Mouse (Mus musculus) ovary, postnatal 36 days (tissue): ENCODE data around the gene Mansc1.
"Not testable (repeated sequence)": the region's sequence is repeated elsewhere in the genome, so short reads cannot be mapped to it uniquely, and the experiment has no call there.

Experiments
- DNase-seq: peaks from one replicate; pipeline ENCODE4 v3.0.0; 2022; ENCODE audit warnings: low spot score, mixed read lengths

Mansc1 gene

DNA sequence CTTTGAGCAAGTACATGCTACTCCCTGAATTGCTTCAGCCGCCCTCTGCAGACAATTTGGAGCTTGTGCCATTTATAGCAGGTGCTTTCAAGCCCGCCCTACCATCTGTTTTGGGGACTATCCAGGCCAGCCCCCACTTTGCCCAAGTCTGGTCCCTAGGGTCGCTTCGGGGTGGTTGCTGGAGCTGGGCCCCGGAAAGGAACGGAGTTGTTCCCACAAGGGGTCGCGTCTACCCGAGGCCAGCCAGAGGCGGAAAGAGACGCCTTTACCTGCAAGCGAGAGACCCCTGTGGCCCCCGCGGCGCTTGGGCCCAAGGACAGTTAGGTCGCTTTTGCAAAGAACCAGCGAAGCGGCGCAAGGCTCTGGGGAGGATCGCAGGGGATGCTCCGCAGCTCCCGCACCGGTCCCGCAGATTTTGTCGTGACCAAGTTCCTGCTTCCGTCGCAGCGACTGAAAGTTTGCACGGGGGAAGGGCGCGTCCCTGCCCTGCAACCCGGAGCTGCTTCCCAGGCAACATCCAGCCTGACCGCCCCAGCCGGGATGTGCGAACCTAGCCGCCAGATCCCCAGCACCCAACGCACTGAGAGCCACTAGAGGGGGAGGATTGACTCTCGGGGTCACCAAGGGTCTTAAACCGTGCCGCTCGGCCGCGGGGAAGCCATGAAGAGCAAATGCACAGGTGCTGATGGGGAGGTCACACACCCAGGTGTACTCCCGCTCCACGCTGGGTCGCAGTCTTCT is at the start of gene Mansc1:
TSS of gene Mansc1 (minus strand) at position 542 of the 741 bp plus-strand sequence.
- peak; percentile 61 for DNase-seq

GRCm38 (mm10) chr6:134679330-134679729 is 47.0 kb upstream of the Mansc1 start:
- not testable (repeated sequence) for DNase-seq

DNA sequence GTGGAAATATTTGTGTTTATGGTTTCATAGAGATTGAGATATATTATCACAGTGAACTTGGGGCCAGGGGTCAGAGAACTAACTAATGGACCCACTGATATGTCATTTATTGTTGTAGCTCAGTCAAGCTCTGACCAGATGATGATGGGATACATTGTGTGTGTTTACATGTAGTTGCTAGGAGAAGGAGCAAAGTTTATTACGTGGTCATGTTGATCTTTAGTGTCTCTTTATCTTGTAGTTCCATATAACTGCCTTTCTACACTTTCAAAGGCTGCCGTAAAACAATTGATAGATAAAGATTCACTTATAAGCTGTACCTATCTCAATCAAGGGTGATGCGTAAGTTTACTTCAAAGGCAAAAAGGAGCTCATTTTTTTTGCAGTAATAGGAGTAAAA is 45.7 kb upstream of the Mansc1 start:
- no peak for DNase-seq

DNA sequence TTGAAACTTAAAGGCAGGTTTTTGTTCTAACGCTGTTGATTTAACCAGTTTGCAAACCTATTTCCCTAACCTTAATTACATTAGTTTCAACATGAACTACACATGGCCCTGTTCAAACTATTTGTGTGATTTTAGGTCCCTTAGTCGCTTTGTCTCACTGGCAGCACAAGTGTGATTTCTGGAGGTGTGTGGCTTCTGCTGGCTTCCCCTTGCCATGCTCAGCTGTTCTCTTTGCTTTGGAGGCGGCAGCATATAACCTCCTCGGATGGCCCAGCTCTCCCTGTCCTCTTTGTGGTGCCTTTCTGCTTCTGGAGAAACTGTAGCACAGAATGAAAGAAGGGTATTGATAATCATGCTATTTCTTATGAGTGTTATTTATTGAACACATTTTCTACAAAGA is 45.2 kb upstream of the Mansc1 start:
- DNase-seq, result no peak

DNA sequence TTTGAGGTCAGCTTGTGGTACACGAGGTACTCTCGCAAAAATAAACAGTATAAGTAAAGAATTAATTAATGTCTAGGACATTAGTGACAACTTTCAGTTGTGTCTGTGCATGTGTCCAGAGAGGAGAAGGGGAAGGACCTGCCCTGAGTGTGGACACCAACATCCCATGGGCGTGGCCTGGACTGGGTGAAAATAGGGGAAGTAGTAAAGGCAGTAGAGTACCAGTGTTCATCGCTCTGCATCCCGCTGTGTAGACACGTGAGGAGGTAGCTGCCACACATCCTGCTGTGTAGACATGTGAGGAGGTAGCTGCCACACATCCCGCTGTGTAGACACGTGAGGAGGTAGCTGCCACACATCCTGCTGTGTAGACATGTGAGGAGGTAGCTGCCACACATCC is 41.4 kb upstream of the Mansc1 start:
- not testable (repeated sequence) for DNase-seq

DNA sequence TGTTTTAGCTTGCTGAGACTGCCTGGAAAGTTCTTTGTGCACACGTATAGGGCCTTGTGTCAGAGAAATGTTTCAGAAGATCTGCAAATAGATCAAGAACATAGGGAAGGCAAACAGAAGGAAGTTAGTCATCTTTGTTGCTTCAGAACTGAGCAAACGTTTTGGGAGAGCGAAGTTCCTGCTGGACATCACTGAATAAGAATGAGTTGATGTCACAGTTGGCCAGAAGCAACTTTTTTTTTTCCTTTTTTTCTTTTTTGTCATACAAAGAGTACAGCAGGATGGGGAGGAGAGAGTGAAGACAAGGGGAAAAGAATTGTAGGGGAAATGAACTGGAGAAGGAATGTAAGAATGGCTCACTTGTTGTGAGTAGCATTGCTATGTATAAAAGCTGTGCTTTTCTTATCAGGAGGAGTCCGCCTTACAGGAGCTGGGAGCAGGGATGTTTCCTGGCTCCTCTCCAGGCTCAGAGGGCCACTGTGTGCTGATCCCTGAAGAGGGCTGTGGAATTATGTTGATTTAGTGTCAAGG is 38.7 kb upstream of the Mansc1 start:
- DNase-seq, result peak; percentile 49

DNA sequence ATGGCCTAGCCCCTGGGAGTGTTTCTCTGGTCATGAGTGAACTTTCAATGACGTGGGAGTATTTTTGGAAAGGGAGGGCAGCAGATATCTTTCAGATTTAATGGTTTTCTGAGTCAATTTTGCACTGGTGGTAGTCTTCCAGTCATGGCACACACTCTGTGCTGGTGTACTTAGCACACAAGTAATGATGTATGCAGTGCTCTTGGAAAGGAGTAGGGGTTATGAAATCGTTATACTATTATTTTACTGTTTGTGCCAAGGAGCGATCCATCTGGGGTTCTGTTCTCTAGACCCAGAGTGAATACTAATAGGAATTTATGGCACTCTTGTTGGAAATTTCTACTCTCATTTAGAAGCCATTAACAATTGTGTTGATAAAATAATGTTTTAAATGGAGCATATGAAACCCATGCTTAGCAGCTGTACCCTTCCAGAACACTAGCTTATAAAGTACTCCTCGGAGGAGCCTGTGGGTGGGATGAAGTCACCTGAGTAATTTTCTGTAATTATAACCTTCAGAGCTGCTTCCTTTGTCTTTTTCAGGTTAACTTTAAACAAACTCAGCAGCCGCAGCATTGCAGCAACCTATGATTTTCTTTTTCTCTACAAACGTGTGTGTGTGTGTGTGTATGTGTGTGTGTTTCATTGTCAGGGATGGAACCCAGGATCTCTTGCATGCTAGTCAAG is 37.0 kb upstream of the Mansc1 start:
- DNase-seq, result no peak

DNA sequence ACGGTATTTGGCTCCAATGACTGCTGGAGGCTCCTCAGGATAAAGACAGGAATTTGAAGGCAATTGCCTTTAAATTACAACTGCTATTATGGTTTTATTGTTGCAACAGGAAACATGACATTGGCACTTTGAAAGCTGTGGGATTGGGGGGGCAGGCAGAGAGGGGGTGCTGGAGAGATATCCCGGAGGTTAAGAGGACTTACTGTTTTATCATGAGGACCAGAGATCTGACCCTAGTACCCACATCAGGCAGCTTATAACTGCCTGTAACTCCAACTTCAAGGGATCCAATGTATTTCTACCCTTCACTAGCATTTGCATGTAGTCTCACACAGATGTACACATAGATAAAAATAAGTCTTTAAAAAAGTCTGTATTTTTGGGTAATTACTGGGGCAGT is 36.2 kb upstream of the Mansc1 start:
- DNase-seq, result no peak

DNA sequence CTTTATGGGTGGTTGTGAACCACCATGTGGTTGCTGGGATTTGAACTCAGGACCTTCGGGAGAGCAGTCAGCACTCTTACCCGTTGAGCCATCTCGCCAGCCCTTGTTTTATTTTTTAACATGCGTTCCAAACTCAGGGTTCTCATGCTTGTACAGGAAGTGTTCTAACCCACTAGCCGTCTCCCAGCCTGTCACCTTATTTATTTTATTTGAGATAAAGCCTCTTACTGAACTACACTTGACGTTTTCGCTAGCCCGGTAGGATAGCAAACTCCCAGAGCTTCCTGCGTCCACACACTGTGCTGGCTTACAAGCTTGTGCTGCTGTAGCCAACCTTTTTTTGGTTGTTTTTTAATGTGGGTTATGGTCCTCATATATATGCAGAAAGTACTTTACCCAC is 33.5 kb upstream of the Mansc1 start:
- DNase-seq, result no peak

GRCm38 (mm10) chr6:134664573-134664972 is 32.3 kb upstream of the Mansc1 start:
- DNase-seq, result no peak

GRCm38 (mm10) chr6:134660714-134661406 is 28.6 kb upstream of the Mansc1 start:
- DNase-seq, result no peak

DNA sequence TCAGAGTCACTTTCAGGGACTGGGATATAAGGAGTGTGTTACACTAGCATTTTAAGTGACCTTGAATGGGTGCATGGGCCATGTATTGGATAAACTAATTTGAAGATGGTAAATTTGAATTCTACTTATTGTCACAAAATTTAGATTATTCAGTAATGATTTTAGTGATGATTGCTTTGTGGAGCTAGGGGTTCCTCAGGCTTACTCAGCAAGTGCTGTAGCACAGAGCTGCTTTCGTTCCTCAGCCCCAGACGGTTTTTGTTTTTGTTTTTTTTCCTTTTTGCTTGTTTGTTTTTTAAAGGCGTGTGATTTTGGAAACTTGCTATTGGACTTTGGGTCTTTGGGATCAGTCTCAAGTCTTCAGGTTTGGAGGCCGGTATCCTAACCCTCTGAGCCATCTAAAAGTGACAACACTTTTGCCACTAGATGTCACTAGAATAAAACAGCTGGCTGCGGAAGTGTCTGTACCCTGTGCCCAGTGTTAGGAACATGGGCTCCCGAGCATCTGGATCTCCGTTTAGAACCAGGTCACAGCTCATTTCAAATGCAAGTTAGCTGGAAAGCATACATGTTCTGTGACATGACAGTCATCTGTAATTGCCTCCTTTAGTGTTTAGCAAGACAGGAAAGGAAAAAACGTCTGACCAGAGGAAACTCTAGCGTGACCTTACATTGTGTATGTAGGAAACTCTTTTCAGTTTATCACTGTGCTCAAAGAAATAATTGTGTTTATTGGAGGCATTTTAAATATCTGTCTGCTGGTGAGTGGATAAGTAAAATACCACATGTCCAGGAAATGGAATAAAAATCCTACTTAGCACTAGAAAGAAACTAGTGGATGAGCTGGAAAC is 27.0 kb upstream of the Mansc1 start:
- no peak for DNase-seq

DNA sequence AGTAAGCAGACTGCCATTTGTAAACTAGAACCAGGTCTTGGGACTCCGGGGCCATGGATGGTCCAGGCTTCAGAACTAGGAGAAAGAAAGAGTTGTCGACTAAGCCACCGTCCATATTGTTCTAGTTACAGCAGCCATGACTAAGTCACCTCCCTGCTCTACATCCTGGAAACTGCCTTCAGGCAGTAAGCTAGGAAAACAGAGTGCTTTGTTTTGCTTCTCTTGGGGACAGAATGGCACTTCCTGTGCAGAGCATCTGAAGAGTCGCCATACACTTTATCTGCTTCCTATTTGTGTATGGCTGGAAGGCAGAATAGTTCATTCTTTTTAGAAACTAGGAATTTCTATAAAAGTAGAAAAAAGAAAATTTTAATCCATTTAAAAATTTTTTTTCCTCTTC is 24.2 kb upstream of the Mansc1 start:
- no peak for DNase-seq

GRCm38 (mm10) chr6:134648356-134648755 is 16.1 kb upstream of the Mansc1 start:
- DNase-seq, result no peak

DNA sequence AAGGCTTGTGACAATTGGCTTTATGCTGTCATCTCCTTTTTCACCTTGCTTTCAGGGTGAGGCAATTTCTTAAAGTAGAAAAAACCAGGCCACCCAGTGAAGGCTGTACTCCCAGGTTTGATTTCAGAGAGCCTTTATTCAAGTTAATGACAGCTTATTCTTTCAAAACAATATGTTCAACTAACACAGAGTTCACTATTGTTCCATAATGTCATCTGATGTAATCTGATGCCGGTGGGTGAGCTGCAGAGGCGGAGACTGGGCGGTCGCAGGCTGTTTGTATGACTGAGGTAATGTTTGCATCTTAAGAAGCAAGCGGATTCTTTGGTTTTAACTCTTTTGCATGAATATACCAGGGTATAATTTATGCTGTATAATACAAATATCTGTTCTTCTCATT is 15.3 kb upstream of the Mansc1 start:
- no peak for DNase-seq

DNA sequence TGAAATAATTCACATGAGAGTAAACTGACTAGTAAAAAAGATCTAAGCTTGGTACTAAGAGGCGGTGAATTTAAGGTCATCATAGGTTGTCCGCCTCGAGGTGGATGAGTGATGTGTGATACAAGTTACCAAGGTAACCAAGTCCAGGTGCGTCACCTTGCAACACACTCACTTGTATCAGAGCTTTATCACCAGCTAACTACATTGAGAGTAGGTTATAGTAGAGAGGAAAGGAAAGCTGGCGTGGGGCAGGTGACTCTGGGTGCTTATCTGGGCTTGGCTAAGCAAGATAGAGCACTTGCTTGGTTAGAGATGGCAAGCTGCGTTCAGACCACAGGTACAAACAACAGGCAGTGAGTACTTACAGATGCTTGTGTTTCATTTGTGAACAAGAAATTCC is 14.5 kb upstream of the Mansc1 start:
- DNase-seq, result no peak

GRCm38 (mm10) chr6:134643296-134643695 is 11.0 kb upstream of the Mansc1 start:
- DNase-seq, result no peak

DNA sequence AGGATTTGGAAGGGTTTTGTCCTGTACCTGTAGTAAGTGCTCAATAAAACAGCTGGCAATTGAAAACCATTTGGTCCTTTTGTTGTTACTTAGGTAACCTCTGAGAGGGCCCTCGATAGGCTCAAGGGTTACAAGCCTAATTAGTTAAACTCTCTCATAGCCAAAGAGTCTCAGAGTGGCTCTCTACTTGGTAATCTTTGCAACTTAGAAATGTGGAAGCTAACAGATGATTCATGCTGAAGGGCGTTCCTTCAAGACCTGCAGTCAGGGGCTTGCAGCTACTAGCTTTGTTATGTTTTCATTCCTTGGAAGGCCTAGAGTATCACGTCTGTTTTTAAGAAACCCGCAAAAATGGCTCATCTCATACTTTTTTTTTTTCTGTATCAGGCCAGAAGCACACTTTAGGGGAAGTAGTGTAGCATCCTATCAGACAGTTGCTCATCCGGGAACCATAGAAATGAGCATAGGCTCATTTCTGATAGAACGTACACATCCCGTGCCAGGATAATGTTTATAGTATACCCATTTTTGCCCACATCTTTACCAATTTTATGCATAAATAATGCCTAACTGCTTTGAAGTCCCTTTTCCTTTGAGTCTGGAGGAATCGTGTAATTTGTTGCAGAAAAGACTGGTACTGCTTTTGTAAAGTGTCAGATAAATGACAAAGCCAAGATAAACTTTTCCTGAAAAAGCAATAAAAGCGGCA is 9.6 kb upstream of the Mansc1 start:
- DNase-seq, result no peak

DNA sequence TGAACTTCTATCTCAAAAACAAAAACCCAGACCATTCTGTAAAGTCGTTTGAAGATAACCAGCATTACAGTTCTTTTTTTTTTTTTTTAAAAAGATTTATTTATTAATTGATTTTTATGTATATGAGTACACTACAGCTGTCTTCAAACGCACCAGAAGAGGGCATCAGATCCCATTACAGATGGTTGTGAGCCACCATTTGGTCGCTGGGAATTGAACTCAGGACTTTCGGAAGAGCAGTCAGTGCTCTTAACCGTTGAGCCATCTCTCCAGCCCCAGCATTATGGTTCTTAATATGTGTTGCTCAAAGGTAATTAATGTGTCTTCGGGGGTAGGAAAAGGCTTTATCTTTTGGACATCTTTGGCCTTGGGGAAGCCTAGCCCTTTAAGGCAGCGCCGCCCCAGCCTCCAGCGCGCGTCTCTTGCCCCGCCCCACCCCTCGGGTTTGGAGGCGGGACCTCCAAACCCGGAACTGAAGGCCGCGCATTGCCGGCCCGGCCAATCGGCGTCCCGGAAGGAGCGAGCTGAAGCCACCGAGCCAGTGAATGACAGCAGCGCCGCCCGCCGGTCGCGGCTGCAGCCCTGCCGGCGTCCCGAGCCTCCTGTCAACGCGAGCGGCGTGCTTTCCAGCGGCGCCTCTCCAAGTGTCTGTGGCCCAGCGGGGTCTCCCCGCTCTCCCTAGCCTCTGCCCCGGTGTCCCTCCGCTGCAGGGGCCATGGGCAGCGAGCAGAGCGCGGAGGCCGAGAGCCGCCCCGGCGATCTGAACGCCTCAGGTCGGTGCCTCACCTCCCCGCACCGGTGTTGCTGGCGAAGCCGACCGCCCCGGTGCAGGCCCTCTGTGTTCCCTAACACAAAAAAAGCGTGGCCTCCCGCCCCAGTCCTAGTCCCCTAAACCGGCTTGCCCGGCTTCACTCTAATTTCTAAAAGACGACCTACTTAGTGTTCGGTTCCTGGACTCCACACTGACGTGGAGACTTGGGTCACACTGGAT is 8.5 kb upstream of the Mansc1 start:
- DNase-seq, result peak; percentile 93

- no peak for DNase-seq
Observed at GRCm38 (mm10) chr6:134639900-134640299, 7.6 kb upstream of the Mansc1 start.
